Mouse (Mus musculus): Measurements from ENCODE around the gene D430042O09Rik.

DNA sequence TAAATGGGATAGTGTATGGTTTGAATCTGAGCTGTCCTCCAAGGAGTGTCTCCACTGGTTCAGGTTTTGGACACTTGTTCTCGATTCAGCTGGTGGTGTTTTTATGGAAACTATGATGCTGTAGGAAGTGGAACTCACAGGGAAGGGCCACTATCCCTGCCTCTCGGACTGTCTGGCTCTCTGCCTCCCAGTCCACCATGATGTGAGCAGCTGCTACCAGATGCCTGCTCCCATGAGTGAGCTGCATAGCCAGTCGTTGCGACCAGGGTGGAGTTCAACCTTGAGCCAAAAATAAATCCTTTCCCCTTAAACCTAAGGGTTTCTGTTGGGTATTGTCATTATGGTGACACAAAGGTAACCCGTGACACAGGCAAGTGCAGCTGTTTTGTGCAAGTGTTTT, 216.4 kb downstream of the D430042O09Rik start:
- TF ChIP-seq EP300 (IDR thresholded peaks at IDR 0.05; ENCODE audit: low read depth) (no peak), CTCF (IDR thresholded peaks at IDR 0.05; ENCODE audit: low read depth) (no peak)
